Mouse (Mus musculus): ENCODE data around the gene Sox9.

The Sox9 gene

GRCm38 (mm10) chr11:112798831-112799382, 16.9 kb downstream of the Sox9 start:
- no peak for DNase-seq (ENCODE audit: extremely low read depth, low read depth)

- no peak for DNase-seq (ENCODE audit: extremely low read depth, low read depth)
Observed at GRCm38 (mm10) chr11:112801189-112801818, 19.3 kb downstream of the Sox9 start.

- no peak for DNase-seq (ENCODE audit: extremely low read depth, low read depth)
Observed at GRCm38 (mm10) chr11:112807838-112808506, 25.9 kb downstream of the Sox9 start.

GRCm38 (mm10) chr11:112810447-112811151, 28.6 kb downstream of the Sox9 start:
- DNase-seq (ENCODE audit: extremely low read depth, low read depth) = no peak

GRCm38 (mm10) chr11:112811152-112811871, 29.3 kb downstream of the Sox9 start:
- DNase-seq (ENCODE audit: extremely low read depth, low read depth) = no peak

GRCm38 (mm10) chr11:112817829-112818650, 36.0 kb downstream of the Sox9 start:
- no peak for DNase-seq (ENCODE audit: extremely low read depth, low read depth)

DNA sequence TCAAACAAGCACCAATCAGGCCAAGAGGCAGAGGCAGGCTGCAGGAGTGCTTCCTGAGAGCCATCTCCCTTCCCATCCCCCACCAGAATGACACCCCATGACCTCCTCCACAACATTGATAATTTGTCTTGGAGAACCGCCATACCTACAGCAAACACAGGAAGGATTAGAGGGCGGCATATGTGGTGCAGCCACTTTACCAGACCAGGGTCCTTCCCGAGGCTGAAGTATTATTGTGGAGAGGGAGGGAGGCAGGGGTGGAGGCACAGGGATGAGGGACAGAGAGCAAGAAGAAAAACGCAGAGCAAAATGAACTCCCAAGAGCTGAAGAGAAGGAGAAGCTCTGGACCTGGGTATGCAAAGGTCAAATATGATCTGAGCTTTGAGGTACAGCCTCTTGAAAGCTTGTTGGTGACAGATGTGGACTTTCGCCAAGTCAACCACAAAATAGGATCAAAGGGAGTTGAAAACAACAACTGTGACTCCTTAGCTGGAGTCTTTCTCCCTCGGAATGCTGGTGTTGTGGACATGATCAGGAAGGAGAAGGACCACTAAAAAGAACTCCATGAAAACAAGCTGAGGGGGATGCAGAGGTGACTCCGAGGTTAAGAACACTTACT, 36.7 kb downstream of the Sox9 start:
- DNase-seq (ENCODE audit: extremely low read depth, low read depth) = no peak

GRCm38 (mm10) chr11:112821536-112821935, 39.5 kb downstream of the Sox9 start:
- no peak for DNase-seq (ENCODE audit: extremely low read depth, low read depth)

- no peak for DNase-seq (ENCODE audit: extremely low read depth, low read depth)
Observed at GRCm38 (mm10) chr11:112824146-112824545, 42.1 kb downstream of the Sox9 start.

- DNase-seq (ENCODE audit: extremely low read depth, low read depth) = no peak
Observed at GRCm38 (mm10) chr11:112826193-112827043, 44.4 kb downstream of the Sox9 start.

DNA sequence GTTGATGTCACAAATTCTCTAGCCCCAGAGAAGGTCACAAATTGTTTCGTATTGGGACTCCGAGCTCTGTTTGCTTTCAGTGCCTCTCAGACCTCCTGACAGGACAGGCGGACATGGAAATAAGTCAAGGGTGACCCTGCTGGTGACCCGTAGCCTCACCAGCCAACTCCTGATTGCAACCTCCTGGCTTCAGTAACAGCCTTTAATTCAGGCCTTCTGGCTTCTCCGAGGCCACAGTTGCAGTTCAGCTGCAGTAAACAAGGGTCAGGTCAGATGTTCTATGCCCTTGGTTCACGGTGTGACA, 45.0 kb downstream of the Sox9 start:
- no peak for DNase-seq (ENCODE audit: extremely low read depth, low read depth)

GRCm38 (mm10) chr11:112828553-112829287, 46.7 kb downstream of the Sox9 start:
- no peak for DNase-seq (ENCODE audit: extremely low read depth, low read depth)

DNA sequence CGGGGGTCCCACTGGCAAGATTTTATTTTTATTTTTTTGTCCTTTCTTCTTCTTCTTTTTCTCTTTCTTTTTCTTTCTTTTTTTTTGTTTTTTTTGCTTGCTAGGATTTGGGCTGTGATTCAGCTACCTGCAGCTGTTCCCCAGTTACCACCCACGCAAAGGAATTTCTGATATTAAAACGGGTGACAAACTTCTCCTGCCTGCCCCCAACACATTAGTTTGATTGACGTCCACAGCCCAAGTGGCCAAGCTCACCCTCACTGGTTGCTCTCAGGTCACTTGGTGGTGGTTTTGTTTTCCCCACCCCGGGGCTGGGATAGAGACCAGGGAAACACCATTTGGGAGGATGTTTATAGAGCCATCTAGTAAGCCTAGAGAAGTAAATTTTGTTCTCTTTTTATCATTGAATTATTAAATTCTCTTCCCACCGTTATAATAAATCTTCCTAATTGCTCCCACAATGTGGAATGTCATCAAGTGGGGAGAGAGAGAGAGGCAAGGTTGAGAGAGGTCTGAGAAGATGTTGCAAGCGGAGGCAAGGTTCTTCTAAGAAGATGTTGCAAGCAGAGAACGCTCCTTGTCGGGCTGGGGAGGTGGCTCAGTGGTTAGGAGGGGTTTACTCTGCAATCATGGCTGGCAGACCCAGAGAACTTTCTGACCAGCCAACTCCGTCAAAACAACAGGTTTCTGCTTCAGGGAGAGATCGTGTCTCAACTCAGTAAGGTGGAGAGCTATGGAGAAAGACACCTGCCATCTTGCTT, 52.4 kb downstream of the Sox9 start:
- no peak for DNase-seq (ENCODE audit: extremely low read depth, low read depth)

GRCm38 (mm10) chr11:112835468-112836092, 53.6 kb downstream of the Sox9 start:
- DNase-seq (ENCODE audit: extremely low read depth, low read depth) = no peak

All from MEL-GATA-1-ER (cell line).